Mouse (Mus musculus) adipocyte (in vitro differentiated cells): Measurements from ENCODE around the gene Hydin.
"Not testable (repeated sequence)": the region's sequence is repeated elsewhere in the genome, so short reads cannot be mapped to it uniquely, and the experiment has no call there.

ENCODE experiments used
- DNase-seq: peaks from one replicate; pipeline ENCODE4 v3.0.0-alpha.2; 2016; ENCODE audit warnings: low spot score

Gene Hydin

DNA sequence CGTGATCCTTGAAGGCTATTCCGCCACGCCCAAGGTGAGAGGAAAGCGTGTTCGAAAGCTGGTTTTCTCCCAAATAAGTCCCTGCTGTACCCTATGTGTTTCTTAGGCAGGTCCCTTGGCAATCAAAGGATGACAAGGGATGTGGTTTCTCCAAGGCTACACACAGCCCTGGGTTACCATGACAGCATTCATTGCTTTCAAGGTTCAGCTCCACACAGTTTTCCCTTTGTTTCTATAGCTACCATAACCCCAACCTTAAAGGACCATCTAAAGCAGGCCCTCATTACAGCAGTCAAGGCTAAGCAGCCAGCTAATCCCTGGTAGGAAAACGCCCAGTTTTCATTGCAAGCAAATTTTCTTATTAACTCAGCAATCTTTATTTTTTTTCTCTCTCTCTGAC lies 183.7 kb downstream of the Hydin start:
- DNase-seq = no peak

DNA sequence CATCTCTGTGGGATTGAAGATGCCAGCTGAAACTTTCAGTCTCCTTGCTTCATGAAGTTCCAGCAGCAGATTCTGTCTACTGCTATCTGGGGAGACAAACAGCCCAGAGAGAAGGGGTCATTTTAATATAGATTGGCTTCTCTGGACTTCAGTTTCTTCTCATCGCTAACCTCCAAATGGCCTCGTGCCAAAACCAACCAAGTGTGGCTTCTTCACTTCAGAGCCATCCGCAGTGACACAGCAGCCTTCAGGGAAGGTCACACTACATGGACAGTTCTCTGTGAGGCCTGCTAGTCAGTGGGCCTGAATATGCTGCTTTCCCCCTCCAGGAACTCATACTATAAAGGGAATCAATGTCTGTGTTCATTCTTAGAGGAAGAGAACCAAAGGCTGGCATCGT lies 187.7 kb downstream of the Hydin start:
- DNase-seq = no peak

DNA sequence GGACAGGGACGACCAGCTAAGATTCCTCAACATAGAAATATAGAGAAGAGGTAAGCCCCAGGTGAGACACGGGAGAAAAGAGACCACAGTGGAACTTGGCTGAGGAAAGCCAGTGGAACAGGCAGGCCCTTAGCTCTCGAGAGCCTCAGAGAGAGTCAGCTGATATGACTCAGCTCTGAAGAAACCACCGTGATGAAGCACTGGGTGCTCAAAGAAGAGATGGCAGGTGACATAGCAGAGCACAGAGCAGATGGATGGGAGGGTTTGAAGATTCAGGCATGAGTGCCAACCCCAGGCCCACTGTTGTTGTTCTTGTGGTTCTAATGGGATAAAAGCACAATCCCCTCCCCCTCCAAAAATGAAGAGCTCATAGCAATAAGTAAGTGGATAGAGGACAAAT lies 190.6 kb downstream of the Hydin start:
- no peak for DNase-seq

DNA sequence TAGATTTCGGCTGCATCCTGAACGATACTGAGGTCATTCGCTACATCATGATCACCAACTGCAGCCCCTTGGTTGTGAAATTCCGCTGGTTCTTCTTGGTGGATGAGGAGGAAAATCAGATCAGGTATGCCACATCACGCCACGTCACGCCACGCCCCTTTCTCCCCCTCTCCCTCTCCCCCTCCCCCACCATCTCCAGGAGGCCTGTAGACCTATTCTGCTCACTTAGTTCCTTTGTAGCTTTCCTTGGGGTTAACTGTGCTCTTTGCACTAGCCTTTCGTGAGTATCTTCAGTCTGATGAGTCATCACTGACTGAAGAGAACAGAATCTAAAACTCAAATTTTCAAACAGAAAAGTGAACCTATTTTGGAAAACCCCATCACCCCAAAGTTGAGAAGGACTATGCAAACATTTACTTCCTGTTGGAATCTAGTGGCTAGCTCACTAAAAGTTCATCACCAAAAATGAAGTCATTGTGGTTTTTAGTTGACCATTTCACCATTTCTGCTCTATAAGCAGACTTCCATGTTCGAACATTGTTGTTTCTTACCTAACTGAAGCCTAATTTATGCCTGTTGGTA lies 195.9 kb downstream of the Hydin start:
- no peak for DNase-seq

DNA sequence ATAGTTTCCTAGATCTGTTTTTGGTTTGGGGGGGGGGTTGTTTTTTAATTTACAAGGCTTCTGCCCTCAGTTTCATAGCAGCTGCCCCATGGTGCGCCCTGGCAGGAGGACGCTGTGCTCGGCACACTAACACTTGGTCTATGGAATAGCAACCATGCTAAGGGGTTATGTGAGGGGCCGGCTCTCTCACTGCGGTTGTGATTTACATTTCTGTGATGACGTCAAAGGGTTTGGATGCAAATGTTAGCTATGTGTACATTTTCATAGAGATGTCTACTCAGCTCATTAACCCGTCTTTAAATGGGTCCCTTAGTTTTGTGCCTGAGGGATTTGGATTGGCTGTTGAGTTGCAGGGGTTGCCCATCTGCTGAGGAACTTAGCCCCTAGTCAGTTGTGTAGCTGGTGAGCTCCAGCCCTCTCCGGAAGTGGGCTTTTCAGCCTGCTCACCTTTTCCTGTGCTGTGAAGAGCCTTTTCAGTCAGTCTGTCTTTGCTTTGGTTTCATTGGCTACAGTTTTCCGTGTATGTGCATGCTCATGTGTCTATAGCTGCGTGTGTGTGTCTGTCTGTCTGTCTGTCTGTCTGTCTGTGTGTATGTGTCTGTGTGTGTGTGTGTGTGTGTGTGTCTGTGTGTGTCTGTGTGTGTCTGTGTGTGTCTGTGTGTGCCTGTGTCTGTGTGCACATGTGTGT lies 197.1 kb downstream of the Hydin start:
- DNase-seq = no peak

DNA sequence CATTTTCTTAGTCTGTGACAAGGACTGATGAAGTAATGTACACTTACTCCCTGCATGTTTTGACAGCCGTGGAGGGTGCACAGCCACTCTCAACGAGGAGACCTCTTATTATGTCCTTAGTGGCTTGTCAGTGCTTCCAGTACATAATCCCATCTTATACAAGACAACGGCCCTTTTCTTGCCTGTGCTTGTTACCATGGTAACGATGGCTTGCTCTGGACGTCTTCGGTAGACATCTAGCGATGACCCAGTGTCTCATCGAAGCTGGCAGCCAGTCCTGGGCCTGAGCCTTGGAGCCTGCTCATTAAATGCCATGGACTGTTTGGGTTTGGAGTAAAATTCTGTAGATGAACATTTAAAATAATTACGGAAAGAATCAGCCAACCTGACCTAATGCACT lies 198.8 kb downstream of the Hydin start:
- DNase-seq = no peak

DNA sequence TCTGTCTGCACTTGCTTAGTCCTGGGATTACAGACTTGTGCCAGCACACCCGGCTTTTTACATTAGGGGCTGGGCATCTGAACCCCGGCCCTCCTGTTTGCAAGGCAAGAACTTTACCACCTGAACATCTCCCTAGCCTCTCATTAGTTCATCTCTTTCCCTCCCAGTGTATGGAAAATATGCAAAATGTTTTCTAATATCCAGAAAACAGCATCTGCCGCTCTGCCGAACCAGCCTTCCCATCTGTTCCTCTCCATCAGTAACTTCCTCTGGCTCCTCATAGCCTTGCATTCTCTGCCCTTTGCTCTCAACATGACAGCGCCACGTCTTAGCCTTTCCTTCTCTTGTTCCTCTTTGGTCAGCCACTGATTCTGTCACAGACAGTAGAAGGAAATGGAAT lies 210.5 kb downstream of the Hydin start:
- DNase-seq = no peak

DNA sequence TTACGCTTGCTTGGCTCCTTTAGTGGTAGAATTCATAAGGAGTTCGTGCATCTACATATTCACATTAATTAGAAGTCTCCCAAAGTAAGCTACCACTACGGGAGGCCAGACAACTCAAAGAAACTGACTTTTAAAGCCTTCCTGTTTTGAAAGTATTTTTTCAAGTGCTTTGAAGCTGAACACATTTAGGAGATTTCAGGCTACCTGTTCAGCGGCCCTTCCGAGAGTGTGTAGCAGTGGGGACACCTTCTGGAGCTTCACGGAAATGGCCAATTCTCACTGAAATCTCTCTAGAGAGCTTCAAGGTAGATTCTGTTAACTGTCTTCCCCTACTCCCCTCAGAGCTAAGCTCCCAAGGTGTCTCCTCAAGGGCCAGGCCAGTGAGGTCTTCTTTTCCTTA lies 211.8 kb downstream of the Hydin start:
- peak; percentile 10 for DNase-seq

DNA sequence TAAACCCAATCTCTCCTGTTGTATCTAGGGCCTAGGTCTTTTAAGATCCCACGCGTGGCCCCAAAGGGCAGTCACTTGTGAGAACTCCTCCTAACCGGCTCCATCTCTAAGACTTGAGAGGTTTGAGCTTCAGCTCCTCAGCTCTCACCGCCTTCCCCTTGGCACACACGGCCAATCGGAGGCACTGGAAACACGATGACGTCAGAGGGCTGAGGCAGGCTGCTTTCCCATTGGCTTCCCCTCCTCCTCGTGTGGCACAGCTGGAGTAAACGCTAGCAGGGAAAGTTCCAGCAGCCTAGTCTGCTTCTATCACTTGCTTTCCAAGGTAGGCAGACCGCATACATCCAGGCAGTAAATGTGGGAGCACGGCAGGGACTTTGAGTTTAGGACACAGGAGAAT lies 212.6 kb downstream of the Hydin start:
- no peak for DNase-seq

DNA sequence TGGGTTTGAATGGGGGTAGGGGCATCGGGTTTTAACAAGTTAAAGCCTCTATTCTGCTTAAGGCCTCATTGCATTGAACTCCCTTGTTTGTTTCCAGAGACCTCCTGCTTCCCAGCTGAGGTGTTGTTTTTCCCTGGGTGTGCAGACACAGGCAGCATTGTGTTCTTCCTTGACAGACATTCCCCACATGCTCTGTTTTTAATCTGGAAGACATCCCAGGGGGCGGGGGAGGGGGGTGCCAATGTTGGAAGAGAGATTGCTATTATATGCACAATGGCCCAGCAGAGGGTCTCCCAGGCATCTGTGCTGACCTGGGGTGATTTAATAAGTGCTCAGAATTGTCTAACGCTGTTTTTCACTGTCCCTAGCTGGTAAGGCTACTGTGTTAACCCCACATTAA lies 215.5 kb downstream of the Hydin start:
- no peak for DNase-seq

DNA sequence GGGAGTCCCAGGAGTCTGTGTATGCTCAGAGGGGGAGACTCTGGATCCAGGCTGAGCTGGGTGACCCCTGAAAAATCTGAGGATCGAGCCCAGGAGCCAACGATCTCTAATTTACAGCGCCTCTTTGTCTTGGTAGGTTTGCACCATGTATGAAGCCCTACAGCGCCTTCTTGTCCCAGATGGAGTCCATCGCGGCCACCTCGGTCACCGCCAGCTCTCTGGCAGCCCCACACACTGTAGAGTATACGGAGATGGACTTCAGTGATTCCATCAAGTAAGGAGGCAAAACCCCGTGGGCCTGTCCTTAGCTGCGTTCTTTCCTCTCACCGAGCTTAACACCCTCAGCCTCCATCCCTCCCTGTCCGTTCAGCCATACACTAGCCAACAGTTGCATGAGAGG lies 218.5 kb downstream of the Hydin start:
- no peak for DNase-seq

DNA sequence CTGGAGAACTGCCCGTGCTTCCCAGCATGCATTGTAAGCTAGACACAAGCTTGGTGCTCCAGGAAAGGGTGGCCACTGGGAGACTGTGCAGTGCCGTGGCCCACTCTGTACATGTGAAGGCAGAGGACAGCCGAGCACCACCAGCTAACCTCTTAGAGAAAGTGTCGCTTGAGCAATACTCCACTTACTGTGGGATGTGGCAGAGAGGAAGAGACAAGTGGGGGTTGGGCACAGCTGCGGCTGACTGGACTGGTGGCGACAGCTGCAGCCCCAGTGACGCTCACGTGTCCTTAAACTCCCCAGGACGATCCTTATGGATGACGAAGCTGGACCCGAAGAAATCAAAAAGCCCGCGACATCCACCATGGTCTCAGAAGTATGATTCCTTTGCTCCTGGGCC lies 219.2 kb downstream of the Hydin start:
- no peak for DNase-seq

DNA sequence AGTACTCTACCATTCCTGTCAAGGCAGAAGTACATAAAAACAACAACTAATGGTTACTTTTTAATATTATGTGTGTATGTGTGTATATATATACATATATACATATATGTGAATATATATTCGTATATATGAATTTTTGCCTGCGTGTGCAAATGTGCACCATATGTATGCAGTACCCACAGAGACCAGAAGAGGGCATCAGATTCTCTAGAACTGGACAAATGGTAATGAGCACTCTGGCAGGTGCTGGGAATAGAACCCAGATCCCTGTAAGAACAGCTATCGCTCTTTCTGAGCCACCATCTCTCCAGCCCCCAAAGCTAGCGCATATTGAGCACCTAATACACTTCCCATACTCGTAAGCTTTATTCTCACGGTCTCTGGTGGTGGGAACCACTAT lies 220.9 kb downstream of the Hydin start:
- no peak for DNase-seq

DNA sequence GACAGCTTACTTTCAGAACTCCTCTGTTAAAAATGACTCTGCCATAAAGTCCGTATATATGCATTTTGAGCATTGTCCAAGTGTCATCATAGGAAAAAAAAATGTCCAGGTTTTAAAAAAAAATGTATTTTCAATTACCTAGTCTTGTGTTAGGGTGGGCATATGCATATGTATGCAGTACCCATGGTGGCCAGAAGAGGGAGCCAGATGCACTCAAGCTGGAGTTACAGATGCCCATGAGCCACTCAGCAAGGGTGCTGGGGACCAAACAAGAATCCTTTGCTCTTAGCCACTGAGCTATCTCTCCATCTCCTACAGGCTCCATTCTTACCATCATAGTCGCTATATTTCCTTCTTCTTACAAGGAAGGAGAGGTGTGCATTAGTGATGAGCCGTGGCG lies 222.6 kb downstream of the Hydin start:
- no peak for DNase-seq

DNA sequence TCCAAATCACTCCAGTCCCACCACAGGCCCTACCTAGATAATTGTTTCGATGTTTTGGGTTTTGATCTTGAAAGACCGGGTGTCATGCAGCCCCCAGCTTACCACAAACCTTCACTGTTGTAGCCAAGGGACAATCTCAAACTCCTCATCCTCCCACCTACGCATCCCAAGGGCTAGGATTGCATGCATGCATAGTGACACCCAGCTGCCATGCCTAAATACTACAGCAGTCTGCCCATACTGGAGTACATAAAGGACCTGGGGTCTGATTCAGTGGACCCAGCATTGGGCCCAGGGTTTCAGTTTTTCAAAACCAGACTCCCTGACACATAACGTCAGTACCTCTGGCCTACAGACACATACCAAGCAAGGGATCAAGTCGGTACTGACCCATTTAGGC lies 224.3 kb downstream of the Hydin start:
- no peak for DNase-seq

DNA sequence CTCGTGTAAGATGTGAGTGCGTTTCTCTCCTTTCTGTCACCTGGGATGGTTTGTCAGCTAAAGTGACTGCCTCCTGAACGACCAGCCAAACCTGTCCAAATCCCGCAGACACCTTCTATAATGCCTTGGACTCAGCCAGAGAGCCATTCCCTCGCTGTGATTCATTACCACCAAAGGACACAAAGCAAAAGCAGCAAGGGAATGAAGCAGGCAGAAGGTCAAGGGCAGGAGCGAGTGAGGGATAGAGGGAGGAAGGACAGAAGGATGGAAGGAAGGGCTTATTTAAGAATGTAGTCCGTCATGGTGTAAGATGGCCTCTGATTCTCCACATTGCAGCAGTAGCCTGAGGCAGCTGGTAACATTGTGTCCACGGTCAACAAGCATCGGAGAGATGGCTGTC lies 229.5 kb downstream of the Hydin start:
- DNase-seq = no peak

DNA sequence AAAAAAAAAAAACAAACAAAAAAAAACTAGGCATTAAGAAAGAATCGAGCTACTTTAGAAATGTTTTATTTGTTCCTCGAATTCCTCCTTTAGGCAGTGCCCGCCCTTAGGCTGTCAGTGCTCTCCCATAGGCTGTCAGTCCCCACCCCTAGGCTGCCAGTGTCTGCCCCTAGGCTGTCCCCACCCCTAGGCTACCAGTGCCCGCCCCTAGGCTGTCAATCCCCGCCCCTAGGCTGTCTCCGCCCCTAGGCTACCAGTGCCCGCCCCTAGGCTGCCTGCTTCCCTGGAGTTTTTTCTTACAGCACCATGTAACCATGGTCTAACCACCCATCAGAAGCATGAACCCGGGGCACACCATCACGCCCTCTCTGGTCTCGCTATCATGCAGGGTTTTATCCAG lies 233.5 kb downstream of the Hydin start:
- DNase-seq = no peak

DNA sequence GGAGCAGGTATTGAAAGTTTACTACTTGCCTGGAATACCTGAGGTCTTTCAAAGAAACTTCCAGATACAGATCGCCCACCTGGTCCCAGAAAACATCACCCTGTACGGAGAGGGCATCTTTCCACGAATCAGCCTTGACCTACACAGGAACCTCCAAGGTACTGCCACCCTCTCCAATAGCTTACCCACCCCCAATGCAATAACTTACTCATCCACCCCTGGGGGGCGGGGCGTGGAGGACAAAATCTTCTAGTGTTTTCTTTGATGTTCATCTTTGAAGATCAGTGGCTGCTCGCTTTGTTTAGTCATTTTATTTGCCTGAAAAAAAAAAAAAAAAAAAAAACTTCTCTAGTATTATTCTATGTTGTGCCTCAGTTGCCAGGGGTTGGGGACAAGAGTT lies 233.9 kb downstream of the Hydin start:
- DNase-seq = no peak

DNA sequence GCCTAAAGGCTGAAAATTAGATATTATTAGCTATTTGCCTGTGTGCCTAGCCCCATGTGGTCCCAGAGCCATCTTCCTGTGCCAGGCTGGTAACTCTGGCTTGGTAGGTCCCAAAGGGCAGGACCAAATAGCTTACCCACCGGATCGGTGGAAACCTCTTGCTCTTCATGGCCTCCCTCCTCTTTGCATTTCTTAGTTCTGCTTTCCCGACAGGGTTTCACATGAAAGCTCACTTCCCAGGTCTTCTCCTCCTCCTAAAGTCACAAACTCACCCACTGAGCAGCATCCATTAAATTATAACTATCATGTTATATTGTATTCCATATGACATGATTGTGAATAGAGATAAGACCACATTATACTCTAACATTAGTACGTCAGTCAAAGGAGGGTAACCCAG lies 234.6 kb downstream of the Hydin start:
- no peak for DNase-seq

DNA sequence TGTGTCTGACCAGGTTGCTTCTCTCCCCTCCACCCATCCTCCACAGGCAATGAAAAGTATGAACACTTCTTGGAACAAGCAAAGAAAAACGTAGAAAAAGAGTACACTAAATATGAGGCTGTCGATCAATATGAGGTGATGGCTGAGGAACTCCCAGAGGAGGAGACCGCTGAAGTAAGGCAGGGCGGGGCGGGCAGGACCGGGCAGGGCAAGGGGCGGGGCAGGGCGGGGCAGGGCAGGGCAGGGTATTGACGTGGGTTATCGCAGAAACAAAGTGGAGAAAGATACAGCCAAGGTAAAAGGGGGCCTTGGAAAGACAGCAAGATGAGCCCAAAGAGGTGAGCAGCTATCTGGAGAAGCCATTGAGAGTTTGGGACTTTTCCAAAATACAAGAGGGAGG lies 236.1 kb downstream of the Hydin start:
- DNase-seq = no peak

DNA sequence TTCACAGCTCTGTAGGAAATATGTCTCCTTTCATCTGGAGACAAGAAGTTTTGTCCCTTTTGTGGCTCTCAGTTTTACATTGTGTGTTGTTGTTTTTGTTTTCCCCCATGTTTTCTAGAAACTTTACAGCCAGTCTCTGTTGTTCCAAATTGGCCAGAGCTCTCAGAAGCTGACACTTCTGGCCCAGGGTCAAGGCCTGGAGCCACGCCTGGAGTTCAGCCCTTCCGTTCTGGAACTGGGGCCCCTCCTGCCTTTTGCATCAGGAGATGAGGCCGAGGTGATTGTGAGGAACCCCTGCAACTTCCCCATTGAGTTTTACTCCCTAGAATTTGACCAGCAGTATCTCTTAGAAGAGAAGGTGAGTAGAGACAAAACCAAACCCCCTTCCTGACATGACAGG lies 242.0 kb downstream of the Hydin start:
- peak; percentile 25 for DNase-seq

DNA sequence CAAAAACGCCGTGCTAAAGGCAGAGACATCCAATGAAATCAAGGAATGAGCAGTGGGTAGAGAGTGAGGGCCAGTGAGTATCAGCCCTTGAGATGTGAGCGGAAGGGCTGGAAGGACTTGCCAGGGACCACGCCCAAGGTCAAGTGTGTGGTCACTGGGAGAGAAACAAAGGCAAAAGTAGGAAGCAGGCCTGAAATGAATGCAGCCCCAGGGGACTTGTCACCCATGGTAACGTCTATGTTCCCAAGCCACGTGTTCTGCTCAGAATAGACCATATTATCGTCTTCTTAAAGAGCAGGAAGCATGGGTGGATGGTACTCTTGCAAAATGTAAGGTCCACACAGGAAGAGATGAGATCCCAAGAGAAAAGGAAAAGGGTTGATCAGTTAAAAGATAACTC lies 253.0 kb downstream of the Hydin start:
- no peak for DNase-seq

DNA sequence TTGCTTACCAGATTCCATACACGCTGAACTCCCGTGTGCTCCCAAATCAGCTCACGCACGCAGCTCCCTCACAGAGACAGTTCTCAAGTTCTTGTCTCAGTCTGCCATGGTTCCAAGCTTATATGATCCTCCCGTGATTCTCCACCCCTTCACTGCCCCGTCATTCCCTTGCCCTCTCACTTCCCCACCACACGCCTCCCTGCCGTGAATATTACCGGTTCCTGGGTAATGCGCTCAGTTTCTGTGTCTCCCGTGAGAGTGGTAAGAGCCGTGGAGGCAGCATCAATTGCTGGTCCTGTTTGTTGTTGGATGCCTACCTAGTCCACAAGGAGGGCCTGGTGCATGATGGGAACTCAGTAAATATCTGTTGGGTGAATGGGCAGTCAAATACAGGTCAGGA lies 255.1 kb downstream of the Hydin start:
- no peak for DNase-seq

DNA sequence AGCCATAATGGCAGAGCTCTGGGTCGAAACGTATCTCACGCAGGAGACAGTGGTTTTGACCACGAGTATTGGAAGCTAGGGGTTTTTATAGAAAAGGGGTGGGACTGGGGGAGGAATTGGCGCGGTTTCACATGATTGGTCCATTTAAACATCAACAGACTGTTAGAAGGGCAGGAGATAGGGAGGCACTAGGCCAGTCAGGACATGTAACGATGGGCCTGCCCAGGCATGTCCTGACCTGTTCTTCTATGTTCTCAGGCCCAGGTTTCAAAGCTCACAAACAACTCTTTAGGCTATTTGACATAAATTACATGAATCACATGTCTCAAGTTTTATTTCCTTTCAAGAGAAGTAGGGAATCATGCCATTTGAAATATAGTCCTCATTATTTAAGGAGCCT lies 255.7 kb downstream of the Hydin start:
- not testable (repeated sequence) for DNase-seq
